Mouse (Mus musculus): ENCODE results near the gene Camsap2.

The Camsap2 gene

DNA sequence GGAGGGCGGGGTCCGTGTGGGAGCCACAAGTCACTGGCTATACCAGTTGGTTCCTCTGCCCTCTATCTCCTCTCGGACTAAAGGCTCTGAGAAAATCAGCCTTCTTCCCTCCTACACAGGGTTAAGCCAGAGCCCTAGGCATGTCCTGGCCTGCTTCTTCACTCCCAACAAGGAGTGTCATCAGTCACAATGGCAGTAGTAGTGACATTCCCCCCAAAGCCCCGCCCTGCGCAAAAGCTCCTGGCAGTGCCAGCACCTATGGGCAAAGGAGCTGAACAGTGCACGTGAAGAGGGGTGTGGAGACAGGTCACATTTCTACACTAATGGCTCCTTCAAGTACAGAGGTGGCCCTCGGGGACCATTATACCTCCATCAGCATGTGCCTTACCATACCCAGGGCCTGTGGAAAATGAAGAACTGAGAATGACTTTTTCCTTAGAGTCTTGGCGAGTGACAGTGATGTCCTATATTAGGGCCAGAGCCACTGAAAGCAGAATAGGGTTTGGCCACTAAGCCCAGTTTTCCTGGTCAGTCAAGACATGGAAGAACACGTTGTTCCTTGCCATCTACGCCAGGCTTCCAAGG is 122.1 kb downstream of the Camsap2 start:
- no peak for DNase-seq (ENCODE audit: low spot score)

DNA sequence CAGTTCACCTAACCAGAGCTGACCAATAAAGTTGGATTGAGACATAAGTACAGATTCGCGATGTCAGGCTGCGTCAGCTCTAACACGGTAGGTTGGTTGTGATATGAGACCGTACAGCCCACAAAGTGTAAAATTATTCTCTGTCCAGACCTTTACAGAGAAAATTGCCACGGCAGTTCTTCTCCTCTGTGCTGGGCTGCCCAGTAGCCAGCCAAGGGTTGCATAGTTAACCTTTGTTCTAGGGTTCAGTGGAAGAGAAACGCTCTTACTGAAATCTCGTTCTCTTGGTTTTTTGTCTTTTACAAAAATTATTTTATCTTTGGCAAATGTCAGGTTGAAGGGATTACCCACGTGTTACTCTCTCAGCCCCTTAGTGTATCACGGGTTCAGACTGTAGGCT is 123.5 kb downstream of the Camsap2 start:
- DNase-seq (ENCODE audit: low spot score): no peak

DNA sequence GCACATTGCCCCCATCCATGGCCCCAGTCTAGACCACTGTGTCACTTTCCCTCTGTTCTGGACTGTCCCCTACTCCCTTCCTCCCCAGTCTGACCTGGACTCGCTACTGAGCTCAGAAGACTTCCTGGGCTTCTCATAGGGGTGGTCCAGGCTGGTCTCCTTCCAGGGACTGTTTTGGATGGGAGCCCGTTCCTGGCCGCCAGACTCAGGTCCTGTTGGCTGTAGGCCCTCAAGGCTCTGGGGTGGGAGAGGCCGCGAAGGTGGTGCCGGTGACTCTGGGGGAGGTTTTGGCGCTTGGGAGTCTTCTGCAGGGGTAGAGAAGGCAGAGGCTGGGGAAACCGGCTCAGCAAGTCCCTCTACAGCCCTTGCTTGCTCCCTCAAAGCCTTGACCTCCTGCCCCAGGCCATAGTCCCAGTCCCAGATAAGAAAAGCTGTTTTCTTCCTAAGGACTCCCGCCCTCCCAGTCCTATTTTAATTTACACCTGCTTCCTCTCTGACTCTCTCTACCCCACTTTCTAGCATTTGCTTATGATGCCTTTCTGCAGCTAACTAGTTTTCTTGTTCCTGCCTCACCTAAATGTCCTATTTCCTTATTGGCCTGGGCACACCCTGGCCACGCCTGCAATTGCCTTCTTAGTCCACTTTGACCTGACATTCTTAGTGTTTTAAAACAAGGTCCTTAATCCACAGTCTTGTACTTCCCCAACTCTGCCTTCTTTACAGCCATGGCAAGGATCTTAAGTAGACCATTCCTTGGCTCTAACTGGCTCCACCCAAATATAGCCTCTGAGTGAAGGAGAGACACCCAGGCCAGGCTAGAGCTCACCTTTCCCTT is 125.7 kb downstream of the Camsap2 start:
- DNase-seq (ENCODE audit: low spot score): no peak

Measured in testis, postnatal 10 days (tissue).